Mouse (Mus musculus) megakaryocyte progenitor cell, adult 5-6 weeks (primary cell): ENCODE measurements around the gene Fibp. TPM values are rescaled to one million over a fixed set of nuclear protein-coding genes. Genes with fewer than 3 reads are reported as not detected.

Experiments
- ATAC-seq: replicated peaks from 2 replicates; pipeline ENCODE4 v1.8.0; 2016; ENCODE audit warnings: mild to moderate bottlenecking, moderate TSS enrichment, inconsistent platforms; ENCODE audit not compliant: poor library complexity
- total RNA-seq, 2 experiments: library from RNA; stranded (forward) in 1 of 2; stranded (reverse) in 1 of 2; fragments of 157-497, 149-512 nt in 1 of 2; fragments of 200-1000 nt in 1 of 2; gene quantifications; 2 replicates each; pipeline versions ENCODE4 v1.2.3 to v1.2.4; 2015 to 2017

Gene Fibp
- total RNA-seq, 2 experiments from 2014 or later = 73.5 to 107 TPM

GRCm38 (mm10) chr19:5431911-5432464 is 28.4 kb upstream of the Fibp start:
- ATAC-seq = no peak

GRCm38 (mm10) chr19:5432992-5433852 is 27.2 kb upstream of the Fibp start:
- peak; percentile 65 for ATAC-seq

GRCm38 (mm10) chr19:5433951-5434350 is 26.5 kb upstream of the Fibp start:
- ATAC-seq = no peak

GRCm38 (mm10) chr19:5444371-5444908 is 16.0 kb upstream of the Fibp start:
- peak; percentile 57 for ATAC-seq

- ATAC-seq = no peak
Observed at GRCm38 (mm10) chr19:5444954-5445353, 15.5 kb upstream of the Fibp start.

- no peak for ATAC-seq
Observed at GRCm38 (mm10) chr19:5445747-5446146, 14.7 kb upstream of the Fibp start.

- ATAC-seq = peak; percentile 75
Observed at GRCm38 (mm10) chr19:5447515-5448353, 12.7 kb upstream of the Fibp start, which contains the start of gene Fosl1. Gene Fosl1 (plus strand): TSS chr19:5447547.

GRCm38 (mm10) chr19:5448354-5449150 is 11.9 kb upstream of the Fibp start:
- ATAC-seq = peak; percentile 66

GRCm38 (mm10) chr19:5449673-5450072 is 10.7 kb upstream of the Fibp start:
- ATAC-seq = no peak

- no peak for ATAC-seq
Observed at GRCm38 (mm10) chr19:5451766-5452165, 8.6 kb upstream of the Fibp start.

GRCm38 (mm10) chr19:5455037-5455436 is 5.4 kb upstream of the Fibp start:
- no peak for ATAC-seq

GRCm38 (mm10) chr19:5455568-5455967 is 4.8 kb upstream of the Fibp start:
- no peak for ATAC-seq

- no peak for ATAC-seq
Observed at GRCm38 (mm10) chr19:5456241-5456921, 4.0 kb upstream of the Fibp start.

GRCm38 (mm10) chr19:5456922-5457745 is 3.3 kb upstream of the Fibp start:
- ATAC-seq = peak; percentile 85

- no peak for ATAC-seq
Observed at GRCm38 (mm10) chr19:5457746-5458442, 2.5 kb upstream of the Fibp start, which contains the start of gene Ccdc85b. Gene Ccdc85b (minus strand): TSS chr19:5457894.

GRCm38 (mm10) chr19:5459019-5459418 is 1.4 kb upstream of the Fibp start:
- no peak for ATAC-seq

- no peak for ATAC-seq
Observed at GRCm38 (mm10) chr19:5459896-5460295, 519 bp upstream of the Fibp start.

GRCm38 (mm10) chr19:5461411-5461810 is 996 bp downstream of the Fibp start:
- ATAC-seq = no peak
